Mouse (Mus musculus) thymus, adult 2 months (tissue): ENCODE measurements at regions not wholly inside any gene's neighbourhood (a gene's known extent, or its start where the extent isn't known, plus 50 kb on each side); places are given as distances from the start of the nearest gene placed in this dataset.

Source experiments
- DNase-seq: peaks from one replicate; pipeline ENCODE4 v3.0.0; 2021
- H3K27ac ChIP-seq: fragments of 200-500 bp; 2 replicates; pipeline ENCODE4 v1.5.1; 2012; ENCODE audit warnings: low read length, control low read depth; ENCODE audit not compliant: control insufficient read depth, insufficient read depth
- H3K27me3 ChIP-seq: fragments of 200-500 bp; 2 replicates; pipeline ENCODE4 v1.6.1; 2012; ENCODE audit warnings: mild to moderate bottlenecking, low read length, moderate library complexity, mixed read lengths; ENCODE audit not compliant: control insufficient read depth, insufficient read depth
- H3K36me3 ChIP-seq: fragments of 200-500 bp; 2 replicates; pipeline ENCODE4 v1.6.1; 2012; ENCODE audit warnings: mild to moderate bottlenecking, low read length, moderate library complexity; ENCODE audit not compliant: control insufficient read depth, insufficient read depth
- H3K4me1 ChIP-seq: fragments of 200-500 bp; replicated peaks from 2 replicates; pipeline ENCODE4 v1.6.1; 2012; ENCODE audit warnings: low read length; ENCODE audit not compliant: control insufficient read depth, insufficient read depth
- H3K4me3 ChIP-seq: fragments of 200-500 bp; 2 replicates; pipeline ENCODE4 v1.5.1; 2012; ENCODE audit warnings: mild to moderate bottlenecking, low read length, control low read depth, moderate library complexity; ENCODE audit not compliant: control insufficient read depth, insufficient read depth
- CTCF ChIP-seq: fragments of 200-500 bp; IDR thresholded peaks from 2 replicates; pipeline ENCODE4 v1.5.1; 2012; ENCODE audit warnings: mild to moderate bottlenecking, control low read depth, low read length, moderate library complexity, borderline replicate concordance; ENCODE audit not compliant: control insufficient read depth, poor library complexity, insufficient read depth; ENCODE audit errors: extremely low read depth
- POLR2A ChIP-seq: fragments of 200-500 bp; IDR thresholded peaks from 2 replicates; pipeline ENCODE4 v1.6.1; 2012; ENCODE audit warnings: mild to moderate bottlenecking, low read length, control low read depth, moderate library complexity; ENCODE audit not compliant: control insufficient read depth, poor library complexity, insufficient read depth; ENCODE audit errors: extremely low read depth
- WGBS: fragments of 180-500 bp; shearing (Covaris S2); methylation state at CpG from one replicate; pipeline ENCODE4 v1.1.7; 2018; 5-methylcytosine and 5-hydroxymethylcytosine counted together

DNA sequence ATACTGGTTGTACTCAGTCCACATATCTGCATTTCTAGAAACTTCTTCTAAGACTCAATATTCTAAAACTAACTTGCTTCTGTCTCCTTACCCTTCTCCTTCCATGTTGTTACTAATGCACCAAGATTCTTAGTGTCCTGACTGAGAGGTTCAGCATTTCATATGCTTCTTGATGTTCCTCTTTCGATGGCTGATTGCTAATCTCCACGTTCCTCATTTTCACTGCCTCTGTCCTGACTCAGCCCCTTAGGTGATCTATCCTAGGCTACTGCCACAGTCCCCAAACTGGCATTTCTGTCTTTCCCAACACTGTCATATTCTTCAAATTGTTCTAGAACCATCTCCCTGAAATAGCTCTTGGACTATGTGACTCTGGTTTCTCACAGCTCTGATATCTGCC lies 315.4 kb downstream of the Wdr72 start:
- WGBS = 47% methylated on average over 2 of the region's 2 CpGs
- TF ChIP-seq CTCF = no peak
- TF ChIP-seq POLR2A = no peak
- no peak overlapping the region for H3K4me3 ChIP-seq

DNA sequence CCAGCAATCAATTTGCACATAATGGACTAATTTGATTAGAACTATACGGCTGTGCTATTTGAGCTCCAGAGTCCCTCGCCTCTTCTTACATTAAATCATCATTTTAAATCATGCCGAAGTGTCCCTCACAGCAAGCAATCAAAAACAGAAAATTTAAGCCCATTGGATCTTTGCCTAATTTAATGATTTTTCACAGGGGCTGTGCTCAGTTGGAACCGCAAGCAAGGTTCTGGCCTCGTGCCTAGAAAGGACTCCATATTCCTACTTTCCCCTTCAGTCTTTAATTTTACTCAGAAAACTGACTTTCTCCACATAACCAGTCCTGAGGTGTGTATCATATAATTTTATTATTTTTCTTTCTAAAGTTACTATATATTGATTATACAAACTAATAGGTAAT lies 339.8 kb downstream of the Wdr72 start:
- no peak for DNase-seq
- H3K4me3 ChIP-seq = no peak overlapping the region
- no peaks in the 10 kb centered on the region for H3K27me3 ChIP-seq
- 95% methylated on average over 5 of the region's 5 CpGs for WGBS
- H3K36me3 ChIP-seq = no peaks in the 10 kb centered on the region
- no peak overlapping the region for H3K27ac ChIP-seq
- no peaks in the 10 kb centered on the region for H3K4me1 ChIP-seq
- TF ChIP-seq POLR2A = no peak
- TF ChIP-seq CTCF = no peak

More for the DNA sequence above, 315.4 kb downstream of the Wdr72 start:
- DNase-seq = no peak
- no peak overlapping the region for H3K27ac ChIP-seq
- no peaks in the 10 kb centered on the region for H3K27me3 ChIP-seq
- no peaks in the 10 kb centered on the region for H3K36me3 ChIP-seq
- H3K4me1 ChIP-seq = no peaks in the 10 kb centered on the region

DNA sequence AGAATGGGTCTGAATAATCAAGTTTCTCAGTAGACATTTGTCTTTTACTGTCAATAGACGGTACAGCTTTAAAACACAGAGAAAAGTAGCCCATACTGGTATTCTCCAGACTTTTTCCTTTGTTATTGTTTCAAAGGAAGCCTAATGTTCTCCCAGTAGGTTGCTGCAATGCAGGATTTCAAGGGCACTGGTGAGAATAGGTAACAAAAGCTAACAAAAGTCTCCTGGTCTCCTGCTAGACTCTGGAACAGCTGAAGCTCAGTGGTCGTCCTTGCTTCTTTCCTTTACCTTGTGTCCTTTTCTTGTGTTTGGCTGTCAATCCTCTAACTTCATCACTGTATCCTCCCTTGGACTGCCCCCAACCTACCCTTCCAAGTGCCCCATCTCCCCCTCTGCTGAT lies 350.9 kb downstream of the Wdr72 start:
- H3K4me1 ChIP-seq = no peaks in the 10 kb centered on the region
- H3K27me3 ChIP-seq = no peaks in the 10 kb centered on the region
- TF ChIP-seq CTCF = no peak
- TF ChIP-seq POLR2A = no peak
- H3K27ac ChIP-seq = no peak overlapping the region
- WGBS = 79% methylated on average over 2 of the region's 2 CpGs
- H3K4me3 ChIP-seq = no peak overlapping the region
- DNase-seq = no peak
- no peaks in the 10 kb centered on the region for H3K36me3 ChIP-seq

DNA sequence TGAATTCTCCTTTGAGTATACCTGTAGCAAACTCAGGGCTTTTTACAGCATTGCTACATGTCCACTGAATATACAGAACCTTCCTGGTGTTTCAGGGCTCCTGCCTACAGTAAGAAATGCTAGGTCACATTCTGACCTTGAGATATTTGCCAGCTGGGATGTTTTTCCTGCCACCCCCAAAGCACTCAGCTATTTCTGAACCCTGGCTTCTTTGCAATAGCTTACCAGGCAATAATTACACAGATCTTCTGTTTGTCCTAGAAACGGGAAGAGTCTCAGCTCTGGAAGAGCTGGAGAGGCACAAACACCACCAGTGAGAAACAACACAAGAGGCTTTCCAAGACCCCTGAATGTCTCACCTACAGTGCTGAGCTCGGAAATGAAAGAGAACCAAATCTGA lies 366.7 kb downstream of the Wdr72 start:
- no peaks in the 10 kb centered on the region for H3K4me1 ChIP-seq
- WGBS = 73% methylated on average over 2 of the region's 2 CpGs
- TF ChIP-seq POLR2A = no peak
- TF ChIP-seq CTCF = no peak
- no peaks in the 10 kb centered on the region for H3K36me3 ChIP-seq
- H3K27ac ChIP-seq = no peak overlapping the region
- H3K27me3 ChIP-seq = no peaks in the 10 kb centered on the region
- H3K4me3 ChIP-seq = no peak overlapping the region
- DNase-seq = no peak

DNA sequence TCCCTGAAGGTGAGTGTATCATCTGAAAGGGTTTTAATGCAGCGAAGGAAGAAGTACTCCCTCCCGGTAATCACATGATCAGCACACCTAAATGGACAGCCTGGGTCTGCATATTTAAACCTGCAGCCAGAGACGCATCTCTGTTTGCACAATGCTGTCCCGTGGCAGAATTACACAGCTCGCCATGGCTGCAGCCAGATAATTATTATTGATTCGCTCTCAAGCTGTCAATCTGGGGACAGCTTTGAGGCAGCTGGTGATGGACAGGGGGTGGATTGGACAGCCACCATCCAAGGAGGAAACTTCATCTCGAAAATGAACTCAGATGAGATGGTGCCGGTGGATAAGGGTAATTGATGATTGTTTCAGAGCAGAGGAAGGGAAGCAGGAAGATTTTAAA lies 369.1 kb downstream of the Wdr72 start:
- TF ChIP-seq POLR2A (no peak), CTCF (no peak)
- no peaks in the 10 kb centered on the region for H3K4me1 ChIP-seq
- DNase-seq = no peak
- H3K27me3 ChIP-seq = no peaks in the 10 kb centered on the region
- WGBS = 80% methylated on average over 8 of the region's 8 CpGs
- no peak overlapping the region for H3K27ac ChIP-seq
- no peaks in the 10 kb centered on the region for H3K36me3 ChIP-seq
- no peak overlapping the region for H3K4me3 ChIP-seq

DNA sequence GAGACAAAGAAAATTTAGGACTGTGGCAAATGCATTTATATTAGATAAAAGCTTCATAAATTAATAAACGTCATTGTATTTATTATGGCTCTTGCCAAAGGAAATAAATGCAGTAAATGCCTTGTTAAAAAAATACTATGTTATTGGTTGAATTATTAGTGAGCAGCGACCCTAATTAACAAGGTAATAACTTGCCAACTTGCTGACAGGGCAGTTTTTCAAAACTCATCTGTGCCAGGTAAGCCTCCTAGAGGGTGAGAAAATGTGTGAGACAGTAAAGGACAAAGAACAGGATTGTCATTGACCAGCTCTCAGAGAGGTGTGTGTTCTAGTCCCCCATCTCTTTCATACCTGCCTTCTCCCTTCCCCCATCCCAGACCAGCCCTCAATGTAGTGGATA lies 347.8 kb upstream of the Onecut1 start:
- Histone ChIP-seq H3K36me3 (no peaks in the 10 kb centered on the region), H3K4me1 (no peaks in the 10 kb centered on the region), H3K27ac (no peak overlapping the region), H3K27me3 (no peaks in the 10 kb centered on the region), H3K4me3 (no peak overlapping the region)
- DNase-seq = no peak
- TF ChIP-seq CTCF (no peak), POLR2A (no peak)
- 81% methylated on average over 2 of the region's 2 CpGs for WGBS

DNA sequence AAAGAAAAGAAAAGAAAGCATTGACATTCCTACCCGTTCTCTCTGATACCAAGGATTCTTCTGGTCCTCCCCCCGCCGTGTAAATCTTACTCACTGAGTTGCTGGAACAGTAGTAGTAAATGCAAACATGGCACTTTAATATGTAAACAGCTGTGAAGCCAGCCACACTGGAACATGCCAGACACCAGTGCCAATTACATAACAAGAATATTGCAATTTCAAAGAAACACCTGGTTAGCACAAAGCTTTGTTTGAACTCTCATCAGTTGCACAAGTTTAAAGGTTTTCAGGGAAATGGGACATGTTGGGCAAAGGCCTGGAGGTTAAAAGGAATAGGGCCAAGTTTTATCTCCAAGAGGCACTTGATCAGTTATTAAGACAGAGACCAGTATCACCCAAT lies 333.2 kb upstream of the Onecut1 start:
- Histone ChIP-seq H3K27ac (no peak overlapping the region), H3K4me3 (no peak overlapping the region), H3K27me3 (no peaks in the 10 kb centered on the region), H3K4me1 (no peaks in the 10 kb centered on the region), H3K36me3 (no peaks in the 10 kb centered on the region)
- no peak for DNase-seq
- TF ChIP-seq CTCF (no peak), POLR2A (no peak)
- WGBS = 91% methylated on average over 3 of the region's 3 CpGs

DNA sequence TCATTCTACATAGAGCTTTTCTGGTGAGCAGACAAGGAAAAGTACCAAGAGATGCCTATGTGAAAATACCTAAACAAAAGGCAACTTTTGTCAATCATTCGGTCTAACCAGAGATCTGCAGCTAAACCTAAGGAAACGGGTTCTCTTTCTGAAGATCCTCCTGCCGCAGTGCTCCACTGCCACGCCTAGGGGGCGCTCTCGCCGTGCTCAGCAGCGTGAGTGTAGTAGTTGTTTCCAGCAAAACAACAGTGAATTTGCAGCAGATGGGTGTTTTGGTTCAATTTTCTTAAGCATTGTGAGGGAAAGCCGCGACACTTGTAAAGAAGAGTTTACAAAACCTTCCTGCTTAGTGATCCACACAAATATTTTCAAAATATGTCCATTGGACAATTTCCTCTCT lies 331.4 kb upstream of the Onecut1 start:
- H3K27ac ChIP-seq = no peak overlapping the region
- DNase-seq = peak; percentile 6

More for the DNA sequence above, 331.4 kb upstream of the Onecut1 start:
- WGBS = 14% methylated on average over 10 of the region's 10 CpGs
- Histone ChIP-seq H3K4me1 (no peaks in the 10 kb centered on the region), H3K36me3 (no peaks in the 10 kb centered on the region), H3K4me3 (no peak overlapping the region), H3K27me3 (no peaks in the 10 kb centered on the region)
- TF ChIP-seq CTCF (peak; percentile 32; the same call in 1 of the 2 replicates), POLR2A (no peak)
